ENCODE assay signal across 8 mouse cellular contexts in genomic region chr6:53854971-53855856, GRCm38 (mm10). TPM values are rescaled to one million over a fixed set of nuclear protein-coding genes. Genes with fewer than 3 reads are reported as not detected.
DNase-seq lines count a peak whose midpoint lies in the region; ATAC-seq and TF ChIP-seq lines count a peak whose summit lies in the region.

No protein-coding gene starts in this region.

- peak overlapping the region; percentile 32 for H3K27ac ChIP-seq in gastrocnemius, adult 2 months
- no peak overlapping the region for H3K27ac ChIP-seq in midbrain, embryonic 14.5 days (replicated peaks; ENCODE audit: low read depth, low read length)
- H3K27ac ChIP-seq in midbrain, embryonic 11.5 days (ENCODE audit: low read depth, low read length): no peak overlapping the region
- H3K27ac ChIP-seq in kidney, postnatal 0 days: no peak overlapping the region
- H3K27ac ChIP-seq in stomach, embryonic 14.5 days (ENCODE audit: low read length): peak overlapping the region; percentile 66

- ATAC-seq in midbrain, embryonic 14.5 days (ENCODE audit: low FRiP score, low TSS enrichment): no peak
- no peak for ATAC-seq in midbrain, embryonic 11.5 days (ENCODE audit: low FRiP score)
- ATAC-seq in kidney, postnatal 0 days (replicated peaks; ENCODE audit: low FRiP score, low read depth): no peak
- ATAC-seq in stomach, embryonic 14.5 days (ENCODE audit: insufficient number of reproducible peaks, insufficient read depth, low FRiP score, low read depth): peak; percentile 53; the same call in 1 of the 2 replicates
- ATAC-seq in granulocyte monocyte progenitor cell, adult 5-6 weeks (replicated peaks; ENCODE audit: poor library complexity, severe bottlenecking): no peak

- WGBS in midbrain, embryonic 14.5 days: 74% methylated on average over 12 of the region's 12 CpGs
- 85% methylated on average over 12 of the region's 12 CpGs for WGBS in midbrain, embryonic 11.5 days
- 59% methylated on average over 12 of the region's 12 CpGs for WGBS in kidney, postnatal 0 days
- WGBS in stomach, embryonic 14.5 days: 52% methylated on average over 12 of the region's 12 CpGs

- intact Hi-C loops in gastrocnemius, adult 2 months (cut with DNase I): no loop called here
- intact Hi-C loops in heart, postnatal 10 days (cut with DNase I): no loop called here

- no peak overlapping the region for H3K4me3 ChIP-seq in gastrocnemius, adult 2 months
- no peak overlapping the region for H3K4me3 ChIP-seq in midbrain, embryonic 14.5 days (replicated peaks; ENCODE audit: low read depth, low read length)
- no peak overlapping the region for H3K4me3 ChIP-seq in midbrain, embryonic 11.5 days (ENCODE audit: low read depth, low read length)
- no peak overlapping the region for H3K4me3 ChIP-seq in kidney, postnatal 0 days (replicated peaks; ENCODE audit: low read depth, low read length)
- no peak overlapping the region for H3K4me3 ChIP-seq in stomach, embryonic 14.5 days (ENCODE audit: low read depth, low read length)

- peak; percentile 28 for DNase-seq in gastrocnemius, adult 2 months
- DNase-seq in gastrocnemius, postnatal 4 days (ENCODE audit: low spot score in 2 of 2): no peak
- peak; percentile 55 for DNase-seq in midbrain, embryonic 14.5 days
- DNase-seq in midbrain, embryonic 11.5 days (ENCODE audit: low spot score, missing footprints): no peak
- peak; percentile 82 for DNase-seq in kidney, postnatal 0 days (ENCODE audit: low spot score)
- DNase-seq in heart, postnatal 10 days: no peak

- peaks cover 4% of the 10 kb centered on the region; the same call in 1 of the 2 replicates for H3K4me1 ChIP-seq in midbrain, embryonic 14.5 days (ENCODE audit: control insufficient read depth, insufficient read depth, low read length)
- H3K4me1 ChIP-seq in midbrain, embryonic 11.5 days (ENCODE audit: control insufficient read depth, insufficient read depth, low read length): no peaks in the 10 kb centered on the region
- no peaks in the 10 kb centered on the region; the same call in 1 of the 2 replicates for H3K4me1 ChIP-seq in kidney, postnatal 0 days (replicated peaks; ENCODE audit: insufficient read depth, low read length)
- peaks cover 20% of the 10 kb centered on the region for H3K4me1 ChIP-seq in stomach, embryonic 14.5 days (ENCODE audit: control insufficient read depth, insufficient read depth, low read length)

- no peak for TF ChIP-seq CTCF in gastrocnemius, adult 2 months (IDR thresholded peaks at IDR 0.05)
- no peak for TF ChIP-seq CTCF in kidney, postnatal 0 days (IDR thresholded peaks at IDR 0.05; ENCODE audit: low read depth)

- H3K9ac ChIP-seq in midbrain, embryonic 14.5 days (replicated peaks; ENCODE audit: low read length): no peak overlapping the region
- no peak overlapping the region for H3K9ac ChIP-seq in midbrain, embryonic 11.5 days (ENCODE audit: low read length)
- H3K9ac ChIP-seq in kidney, postnatal 0 days (ENCODE audit: low read depth, low read length): no peak overlapping the region
- no peak overlapping the region for H3K9ac ChIP-seq in stomach, embryonic 14.5 days (replicated peaks; ENCODE audit: low read depth, low read length)

- no peak overlapping the region for H3K4me2 ChIP-seq in midbrain, embryonic 14.5 days (ENCODE audit: low read length)
- no peak overlapping the region for H3K4me2 ChIP-seq in midbrain, embryonic 11.5 days
- H3K4me2 ChIP-seq in kidney, postnatal 0 days (ENCODE audit: low read length): no peak overlapping the region
- no peak overlapping the region for H3K4me2 ChIP-seq in stomach, embryonic 14.5 days (replicated peaks; ENCODE audit: low read depth, low read length)

- H3K27me3 ChIP-seq in midbrain, embryonic 14.5 days (ENCODE audit: control insufficient read depth, insufficient read depth, low read length): no peaks in the 10 kb centered on the region
- no peaks in the 10 kb centered on the region for H3K27me3 ChIP-seq in midbrain, embryonic 11.5 days (ENCODE audit: control insufficient read depth, insufficient read depth, low read length)
- H3K27me3 ChIP-seq in kidney, postnatal 0 days (ENCODE audit: insufficient read depth, low read length): no peaks in the 10 kb centered on the region
- H3K27me3 ChIP-seq in stomach, embryonic 14.5 days (ENCODE audit: control insufficient read depth, insufficient read depth, low read length): no peaks in the 10 kb centered on the region

- no peaks in the 10 kb centered on the region for H3K9me3 ChIP-seq in midbrain, embryonic 14.5 days (ENCODE audit: control insufficient read depth, low read length)
- no peaks in the 10 kb centered on the region for H3K9me3 ChIP-seq in midbrain, embryonic 11.5 days (ENCODE audit: control insufficient read depth, low read length)
- H3K9me3 ChIP-seq in kidney, postnatal 0 days (replicated peaks; ENCODE audit: low read length): no peaks in the 10 kb centered on the region
- no peaks in the 10 kb centered on the region for H3K9me3 ChIP-seq in stomach, embryonic 14.5 days (ENCODE audit: control insufficient read depth, low read depth, low read length)

- H3K36me3 ChIP-seq in midbrain, embryonic 14.5 days (ENCODE audit: control insufficient read depth, insufficient read depth, low read length): no peaks in the 10 kb centered on the region
- H3K36me3 ChIP-seq in midbrain, embryonic 11.5 days (ENCODE audit: control insufficient read depth, insufficient read depth, low read length): no peaks in the 10 kb centered on the region
- H3K36me3 ChIP-seq in kidney, postnatal 0 days (ENCODE audit: insufficient read depth, low read length): no peaks in the 10 kb centered on the region
- no peaks in the 10 kb centered on the region for H3K36me3 ChIP-seq in stomach, embryonic 14.5 days (ENCODE audit: control insufficient read depth, insufficient read depth, low read length)

RNA-seq across cellular contexts. Expression of gene Tril, which starts 34.6 kb away (rescaled TPM):
- total RNA-seq in gastrocnemius, adult 2 months (2021): 1 to 10 TPM; 1.3 to 2.2 TPM
- total RNA-seq in gastrocnemius, postnatal 4 days (2021): 10 to 100 TPM; 25.9 to 30.0 TPM
- 8.4 and 12.8 TPM in 2 replicates for polyA plus RNA-seq in midbrain, embryonic 14.5 days (2014; fragmentation: Nextera tagmentation; extraction: Ambion mirVana)
- polyA plus RNA-seq in midbrain, embryonic 11.5 days (2014; fragmentation: Nextera tagmentation; extraction: Ambion mirVana): 16.6 TPM in 2 replicates
- polyA plus RNA-seq in kidney, postnatal 0 days (2015; fragmentation: Nextera tagmentation; extraction: Ambion mirVana): 76.7 and 77.7 TPM in 2 replicates
- 24.0 TPM in 2 replicates for polyA plus RNA-seq in stomach, embryonic 14.5 days (2014; fragmentation: Nextera tagmentation; extraction: Ambion mirVana)
- total RNA-seq in heart, postnatal 10 days (2021): 10 to 100 TPM; 14.0 to 14.8 TPM
- total RNA-seq in granulocyte monocyte progenitor cell, adult 5-6 weeks (2014; fragmentation: Nextera tagmentation): not detected in 2 replicates
- not detected in 2 replicates for total RNA-seq in granulocyte monocyte progenitor cell, adult 5-6 weeks (2017)

Comparison
In these comparisons a context has a peak if more than half of its experiments do, and no peak if none do; other contexts are left out.
1. DNase-seq: peak in gastrocnemius, adult 2 months (single experiment), midbrain, embryonic 14.5 days (single experiment) and kidney, postnatal 0 days (single experiment); none in gastrocnemius, postnatal 4 days (0 of 2), midbrain, embryonic 11.5 days (single experiment) and heart, postnatal 10 days (0 of 2).
2. RNA of gene Tril, which starts 34.6 kb away (total RNA-seq): 25.9 to 30.0 TPM in gastrocnemius, postnatal 4 days and 14.0 to 14.8 TPM in heart, postnatal 10 days; 1.3 to 2.2 TPM in gastrocnemius, adult 2 months and not detected in granulocyte monocyte progenitor cell, adult 5-6 weeks; every median in the first group is over 4 times any median in the second.
3. H3K27ac ChIP-seq: peak in gastrocnemius, adult 2 months (single experiment) and stomach, embryonic 14.5 days (single experiment); none in midbrain, embryonic 14.5 days (single experiment), midbrain, embryonic 11.5 days (single experiment) and kidney, postnatal 0 days (single experiment).